Mouse (Mus musculus) stomach, postnatal 0 days (tissue): ENCODE measurements around the gene Nle1.

Experiments used
- CTCF ChIP-seq: IDR thresholded peaks from 2 replicates; pipeline ENCODE4 v1.5.1; 2016; ENCODE audit warnings: antibody characterized with exemption, low read depth, mild to moderate bottlenecking, moderate library complexity
- EP300 ChIP-seq: optimal IDR thresholded peaks from 2 replicates; pipeline ENCODE3; 2016; ENCODE audit warnings: antibody characterized with exemption

GRCm38 (mm10) chr11:82908608-82908989 lies 388 bp upstream of the Nle1 start:
- TF ChIP-seq CTCF (no peak), EP300 (no peak)
